Mouse (Mus musculus) neural tube, embryonic 11.5 days (tissue): ENCODE measurements at regions not wholly inside any gene's neighbourhood (a gene's known extent, or its start where the extent isn't known, plus 50 kb on each side); places are given as distances from the start of the nearest gene placed in this dataset.

ENCODE experiments used
- ATAC-seq: fragments of 200-750 bp; cut with Nextera tagmentation; 2 replicates; pipeline ENCODE4 v1.8.0; 2017; ENCODE audit warnings: moderate number of reproducible peaks, mild to moderate bottlenecking, moderate TSS enrichment, moderate library complexity; ENCODE audit not compliant: insufficient read depth, low FRiP score, low TSS enrichment
- DNase-seq: peaks from one replicate; pipeline ENCODE4 v3.0.0-alpha.2; 2015; ENCODE audit warnings: low spot score
- H3K27ac ChIP-seq: fragments of 300-500 bp; sonication (generic); 2 replicates; pipeline ENCODE4 v1.5.1; 2014; ENCODE audit warnings: low read depth, mild to moderate bottlenecking, low read length
- H3K27me3 ChIP-seq: fragments of 300-500 bp; sonication (generic); 2 replicates; pipeline ENCODE4 v1.6.1; 2014; ENCODE audit warnings: mild to moderate bottlenecking, low read length, mixed read lengths; ENCODE audit not compliant: control insufficient read depth, insufficient read depth
- H3K36me3 ChIP-seq: fragments of 300-500 bp; sonication (generic); 2 replicates; pipeline ENCODE4 v1.6.1; 2014; ENCODE audit warnings: mild to moderate bottlenecking, low read length, moderate library complexity, mixed read lengths; ENCODE audit not compliant: control insufficient read depth, insufficient read depth
- H3K4me1 ChIP-seq: fragments of 300-500 bp; sonication (generic); 2 replicates; pipeline ENCODE4 v1.6.1; 2014; ENCODE audit warnings: low read length, mixed read lengths; ENCODE audit not compliant: control insufficient read depth, insufficient read depth
- H3K4me2 ChIP-seq: fragments of 300-500 bp; sonication (generic); 2 replicates; pipeline ENCODE4 v1.6.1; 2014; ENCODE audit warnings: low read depth, mild to moderate bottlenecking, moderate library complexity
- H3K4me3 ChIP-seq: fragments of 300-500 bp; sonication (generic); 2 replicates; pipeline ENCODE4 v1.5.1; 2014; ENCODE audit warnings: low read depth, low read length
- H3K9ac ChIP-seq: fragments of 300-500 bp; sonication (generic); 2 replicates; pipeline ENCODE4 v1.6.1; 2014; ENCODE audit warnings: mild to moderate bottlenecking, low read length
- H3K9me3 ChIP-seq: fragments of 300-500 bp; sonication (generic); 2 replicates; pipeline ENCODE4 v1.6.1; 2016; ENCODE audit warnings: low read length; ENCODE audit not compliant: control insufficient read depth
- WGBS: fragments of 180-500 bp; shearing (Covaris S2); extraction: QIAGEN DNeasy Blood & Tissue Kit; methylation state at CpG from one replicate; pipeline ENCODE4 v1.1.7; 2014; 5-methylcytosine and 5-hydroxymethylcytosine counted together

GRCm38 (mm10) chr7:34562160-34562559 is 94.4 kb downstream of the Kctd15 start:
- 76% methylated on average over 2 of the region's 2 CpGs for WGBS

GRCm38 (mm10) chr7:34558615-34559343 is 97.8 kb downstream of the Kctd15 start:
- Histone ChIP-seq H3K4me3 (no peak overlapping the region), H3K9me3 (no peaks in the 10 kb centered on the region), H3K4me2 (no peak overlapping the region), H3K9ac (no peak overlapping the region), H3K27ac (no peak overlapping the region), H3K36me3 (no peaks in the 10 kb centered on the region), H3K27me3 (no peaks in the 10 kb centered on the region), H3K4me1 (no peaks in the 10 kb centered on the region)
- ATAC-seq (no peak), DNase-seq (no peak)
- WGBS = 81% methylated on average over 8 of the region's 8 CpGs

More at GRCm38 (mm10) chr7:34562160-34562559, 94.4 kb downstream of the Kctd15 start:
- Histone ChIP-seq H3K9me3 (no peaks in the 10 kb centered on the region), H3K9ac (no peak overlapping the region), H3K27me3 (no peaks in the 10 kb centered on the region), H3K36me3 (no peaks in the 10 kb centered on the region), H3K4me2 (no peak overlapping the region), H3K4me1 (no peaks in the 10 kb centered on the region), H3K27ac (no peak overlapping the region), H3K4me3 (no peak overlapping the region)
- no peak for DNase-seq
- no peak for ATAC-seq

- H3K9me3 ChIP-seq = no peaks in the 10 kb centered on the region
- no peak overlapping the region for H3K4me3 ChIP-seq
- no peaks in the 10 kb centered on the region for H3K4me1 ChIP-seq
- ATAC-seq (no peak), DNase-seq (no peak)
- no peaks in the 10 kb centered on the region for H3K27me3 ChIP-seq
- 80% methylated on average over 6 of the region's 6 CpGs for WGBS
- no peak overlapping the region for H3K9ac ChIP-seq
- H3K4me2 ChIP-seq = no peak overlapping the region
- H3K27ac ChIP-seq = no peak overlapping the region
- H3K36me3 ChIP-seq = no peaks in the 10 kb centered on the region
Measured at GRCm38 (mm10) chr7:34555196-34555595, 101.3 kb downstream of the Kctd15 start.

- H3K4me3 ChIP-seq = no peak overlapping the region
- DNase-seq = no peak
- ATAC-seq = no peak
- 86% methylated on average over 19 of the region's 19 CpGs for WGBS
- H3K4me1 ChIP-seq = no peaks in the 10 kb centered on the region
- H3K27me3 ChIP-seq = no peaks in the 10 kb centered on the region
- no peak overlapping the region for H3K4me2 ChIP-seq
- no peak overlapping the region for H3K27ac ChIP-seq
- no peak overlapping the region for H3K9ac ChIP-seq
- no peaks in the 10 kb centered on the region for H3K9me3 ChIP-seq
- H3K36me3 ChIP-seq = no peaks in the 10 kb centered on the region
Measured at GRCm38 (mm10) chr7:34546609-34547316, 109.8 kb downstream of the Kctd15 start.

GRCm38 (mm10) chr7:34545906-34546305 is 110.6 kb downstream of the Kctd15 start:
- Histone ChIP-seq H3K27me3 (no peaks in the 10 kb centered on the region), H3K9me3 (no peaks in the 10 kb centered on the region), H3K36me3 (no peaks in the 10 kb centered on the region; the same call in 1 of the 2 replicates), H3K27ac (no peak overlapping the region), H3K4me3 (no peak overlapping the region), H3K9ac (no peak overlapping the region), H3K4me2 (no peak overlapping the region), H3K4me1 (no peaks in the 10 kb centered on the region)
- no peak for ATAC-seq
- 88% methylated on average over 11 of the region's 11 CpGs for WGBS
- DNase-seq = no peak

GRCm38 (mm10) chr7:34541906-34542305 is 114.6 kb downstream of the Kctd15 start:
- Histone ChIP-seq H3K27me3 (no peaks in the 10 kb centered on the region), H3K4me2 (no peak overlapping the region), H3K27ac (no peak overlapping the region), H3K4me1 (no peaks in the 10 kb centered on the region), H3K4me3 (no peak overlapping the region), H3K9me3 (no peaks in the 10 kb centered on the region), H3K9ac (no peak overlapping the region), H3K36me3 (no peaks in the 10 kb centered on the region; the same call in 1 of the 2 replicates)
- ATAC-seq (no peak), DNase-seq (no peak)
- 83% methylated on average over 4 of the region's 4 CpGs for WGBS

GRCm38 (mm10) chr7:34541000-34541399 is 115.5 kb downstream of the Kctd15 start:
- Histone ChIP-seq H3K36me3 (no peaks in the 10 kb centered on the region; the same call in 1 of the 2 replicates), H3K9me3 (no peaks in the 10 kb centered on the region), H3K4me2 (no peak overlapping the region), H3K4me3 (no peak overlapping the region), H3K27ac (no peak overlapping the region), H3K4me1 (no peaks in the 10 kb centered on the region), H3K27me3 (no peaks in the 10 kb centered on the region), H3K9ac (no peak overlapping the region)
- ATAC-seq (no peak), DNase-seq (no peak)
- 84% methylated on average over 4 of the region's 4 CpGs for WGBS

GRCm38 (mm10) chr7:34539856-34540255 is 116.7 kb downstream of the Kctd15 start:
- H3K4me3 ChIP-seq = no peak overlapping the region
- no peak overlapping the region for H3K4me2 ChIP-seq
- H3K4me1 ChIP-seq = no peaks in the 10 kb centered on the region
- no peaks in the 10 kb centered on the region; the same call in 1 of the 2 replicates for H3K36me3 ChIP-seq
- H3K27ac ChIP-seq = no peak overlapping the region
- H3K9me3 ChIP-seq = no peaks in the 10 kb centered on the region
- ATAC-seq (no peak), DNase-seq (no peak)
- H3K27me3 ChIP-seq = no peaks in the 10 kb centered on the region
- no peak overlapping the region for H3K9ac ChIP-seq
- WGBS = 89% methylated on average over 2 of the region's 2 CpGs
